In genomic region chr7:105418106-105418505, GRCm38 (mm10) we compare ENCODE assay signal across 19 mouse cellular contexts. TPM values are rescaled to one million over a fixed set of nuclear protein-coding genes. Genes with fewer than 3 reads are reported as not detected.
"Had no signal": no experiment of that assay in that cellular context is flagged by ENCODE, and none has a peak within 500 bp of the region (broad histone marks: within the 10 kb centered on the region; RNA-seq: fewer than 3 reads in every experiment).

No protein-coding gene starts in this region.

- H3K4me1 ChIP-seq: limb, embryonic 10.5 days; liver, embryonic 15.5 days; neural tube, embryonic 12.5 days had no signal

- H3K9ac ChIP-seq: liver, embryonic 15.5 days; neural tube, embryonic 12.5 days had no signal

- DNase-seq: kidney, adult 9 months; kidney, postnatal 4 days; lung, adult 2 months; lung, postnatal 36 days; thymus, postnatal 4 days had no signal

- H3K9me3 ChIP-seq: limb, embryonic 10.5 days; liver, embryonic 15.5 days; neural tube, embryonic 12.5 days had no signal

- H3K27ac ChIP-seq: kidney, postnatal 0 days; limb, embryonic 10.5 days; liver, embryonic 15.5 days; neural tube, embryonic 12.5 days; stomach, postnatal 0 days had no signal

- H3K4me2 ChIP-seq: liver, embryonic 11.5 days; liver, embryonic 15.5 days; neural tube, embryonic 12.5 days had no signal

- H3K27me3 ChIP-seq: liver, embryonic 15.5 days; neural tube, embryonic 12.5 days had no signal

- ATAC-seq: lung, postnatal 0 days had no signal

- H3K36me3 ChIP-seq: limb, embryonic 10.5 days; liver, embryonic 15.5 days; neural tube, embryonic 12.5 days had no signal

- H3K4me3 ChIP-seq: left cerebral cortex, adult 2 months; limb, embryonic 10.5 days; liver, embryonic 15.5 days; neural tube, embryonic 12.5 days had no signal

RNA-seq across cellular contexts. Expression of gene Cckbr, which starts 7.4 kb away (rescaled TPM):
- total RNA-seq: megakaryocyte progenitor cell, adult 5-6 weeks; monocyte, adult 5-6 weeks; neutrophil, adult 5-6 weeks had no signal
- polyA plus RNA-seq: liver, embryonic 15.5 days; lung, adult 2 months had no signal

RNA-seq across cellular contexts. Expression of gene Cnga4, which starts 13.7 kb away (rescaled TPM):
- total RNA-seq: megakaryocyte progenitor cell, adult 5-6 weeks; monocyte, adult 5-6 weeks; neutrophil, adult 5-6 weeks had no signal
- polyA plus RNA-seq: kidney, postnatal 0 days; liver, embryonic 11.5 days; liver, embryonic 15.5 days; lung, postnatal 0 days; stomach, postnatal 0 days had no signal

RNA-seq across cellular contexts. Expression of gene Gm5901, which starts 43.3 kb away (rescaled TPM):
- total RNA-seq: layer of hippocampus, postnatal 25 days; left cerebral cortex, adult 2 months; left cerebral cortex, postnatal 14 days; megakaryocyte progenitor cell, adult 5-6 weeks; monocyte, adult 5-6 weeks had no signal
- polyA plus RNA-seq: kidney, postnatal 0 days; limb, embryonic 10.5 days; limb, embryonic 14.5 days; liver, embryonic 11.5 days; liver, embryonic 15.5 days; lung, adult 2 months; lung, postnatal 0 days; neural tube, embryonic 12.5 days; stomach, postnatal 0 days had no signal

RNA-seq across cellular contexts. Expression of gene Olfr692, which starts 50.1 kb away (rescaled TPM):
- total RNA-seq: layer of hippocampus, postnatal 25 days; left cerebral cortex, adult 2 months; left cerebral cortex, postnatal 14 days; megakaryocyte progenitor cell, adult 5-6 weeks; monocyte, adult 5-6 weeks; neutrophil, adult 5-6 weeks had no signal
- polyA plus RNA-seq: kidney, postnatal 0 days; limb, embryonic 10.5 days; limb, embryonic 14.5 days; liver, embryonic 11.5 days; liver, embryonic 15.5 days; lung, adult 2 months; lung, postnatal 0 days; neural tube, embryonic 12.5 days; stomach, postnatal 0 days had no signal
